Mouse (Mus musculus) hindbrain, postnatal 0 days (tissue): Measurements from ENCODE around the gene Gm20661. TPM values are rescaled to one million over a fixed set of nuclear protein-coding genes. Genes with fewer than 3 reads are reported as not detected.

Experiments
- ATAC-seq: fragments of 200-750 bp; cut with Nextera tagmentation; 2 replicates; pipeline ENCODE4 v1.8.0; 2017; ENCODE audit warnings: mild to moderate bottlenecking, moderate TSS enrichment, moderate library complexity
- DNase-seq: peaks from one replicate; pipeline ENCODE4 v3.0.0-alpha.2; 2015; ENCODE audit warnings: low spot score
- H3K27ac ChIP-seq: fragments of 300-500 bp; sonication (generic); 2 replicates; pipeline ENCODE4 v1.5.1; 2014; ENCODE audit warnings: mild to moderate bottlenecking
- H3K27me3 ChIP-seq: fragments of 300-500 bp; sonication (generic); 2 replicates; pipeline ENCODE4 v1.6.1; 2014; ENCODE audit warnings: low read length, mixed read lengths; ENCODE audit not compliant: insufficient read depth
- H3K36me3 ChIP-seq: fragments of 300-500 bp; sonication (generic); 2 replicates; pipeline ENCODE4 v1.6.1; 2014; ENCODE audit warnings: low read length, mixed read lengths; ENCODE audit not compliant: insufficient read depth
- H3K4me1 ChIP-seq: fragments of 300-500 bp; sonication (generic); 2 replicates; pipeline ENCODE4 v1.6.1; 2014; ENCODE audit warnings: antibody characterized with exemption, low read length, mixed read lengths; ENCODE audit not compliant: insufficient read depth
- H3K4me2 ChIP-seq: fragments of 300-500 bp; sonication (generic); 2 replicates; pipeline ENCODE4 v1.6.1; 2014; ENCODE audit warnings: low read depth, mild to moderate bottlenecking, low read length, moderate library complexity, mixed read lengths
- H3K4me3 ChIP-seq: fragments of 300-500 bp; sonication (generic); 2 replicates; pipeline ENCODE4 v1.5.1; 2014; ENCODE audit warnings: low read length
- H3K9ac ChIP-seq: fragments of 300-500 bp; sonication (generic); replicated peaks from 2 replicates; pipeline ENCODE4 v1.6.1; 2014; ENCODE audit warnings: mild to moderate bottlenecking, low read length, moderate library complexity, mixed read lengths
- H3K9me3 ChIP-seq: fragments of 300-500 bp; sonication (generic); 2 replicates; pipeline ENCODE4 v1.6.1; 2016; ENCODE audit warnings: low read length, mixed read lengths
- CTCF ChIP-seq: IDR thresholded peaks from 2 replicates; pipeline ENCODE4 v1.5.1; 2016; ENCODE audit warnings: antibody characterized with exemption, control low read depth, low read depth
- WGBS: fragments of 180-500 bp; shearing (Covaris S2); extraction: QIAGEN DNeasy Blood & Tissue Kit; methylation state at CpG from one replicate; pipeline ENCODE4 v1.1.7; 2014; 5-methylcytosine and 5-hydroxymethylcytosine counted together
- polyA plus RNA-seq: library from polyadenylated mRNA; unstranded; fragments of >200 nt; fragmentation: Nextera tagmentation; extraction: Ambion mirVana; gene quantifications from 2 replicates; pipeline ENCODE4 v1.2.1, GENCODE M21; 2015
- total RNA-seq: library from RNA; depleted of rRNA; stranded (reverse); fragments of >200 nt; gene quantifications from 2 replicates; pipeline ENCODE4 v1.2.3, GENCODE M21; 2014

Gm20661 gene
- total and polyA plus RNA-seq, 2 experiments from 2014 or later = 0.54 to 0.78 TPM

- no peak within 1 kb of the TSS for H3K9ac ChIP-seq
These were observed 7.2 kb upstream of the Gm20661 start, which contains the start of gene Uba7 for GRCm38 (mm10) chr9:107975399-107976386. Gene Uba7, plus strand, starts transcription at chr9:107975505.

DNA sequence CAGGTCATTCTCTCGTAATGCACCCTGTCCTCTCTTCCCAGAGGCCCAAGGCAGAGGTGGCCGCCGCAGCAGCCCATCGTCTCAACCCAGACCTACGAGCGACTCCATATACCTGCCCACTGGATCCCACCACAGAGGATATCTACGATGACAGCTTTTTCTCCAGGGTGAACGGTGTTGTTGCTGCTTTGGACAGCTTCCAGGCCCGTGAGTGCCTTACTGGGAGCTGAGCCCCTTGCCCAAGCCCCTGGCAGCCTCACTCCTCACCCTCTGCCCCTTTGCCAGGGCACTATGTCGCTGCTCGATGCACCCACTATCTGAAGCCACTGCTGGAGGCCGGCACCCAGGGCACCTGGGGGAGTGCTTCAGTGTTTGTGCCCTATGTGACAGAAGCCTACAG is 4.0 kb upstream of the Gm20661 start:
- ATAC-seq (no peak), DNase-seq (no peak)
- Histone ChIP-seq H3K4me2 (no peak overlapping the region), H3K9me3 (no peaks in the 10 kb centered on the region), H3K4me1 (peaks cover 10% of the 10 kb centered on the region; the same call in 1 of the 2 replicates), H3K9ac (no peak overlapping the region), H3K36me3 (no peaks in the 10 kb centered on the region), H3K4me3 (no peak overlapping the region), H3K27ac (no peak overlapping the region), H3K27me3 (no peaks in the 10 kb centered on the region)
- 86% methylated on average over 12 of the region's 12 CpGs for WGBS
- TF ChIP-seq CTCF = no peak

More at GRCm38 (mm10) chr9:107975399-107976386, 7.2 kb upstream of the Gm20661 start, which contains the start of gene Uba7:
- 77% methylated on average over 12 of the region's 12 CpGs for WGBS
- ATAC-seq (no peak), DNase-seq (no peak)
- no peaks in the 10 kb centered on the region for H3K36me3 ChIP-seq
- no peaks in the 10 kb centered on the region for H3K9me3 ChIP-seq
- H3K4me1 ChIP-seq = no peaks in the 10 kb centered on the region
- H3K4me2 ChIP-seq = 0 out of 2 replicates have a peak within 1 kb of the TSS, but pooled peaks have one; percentile 18
- no peak for TF ChIP-seq CTCF
- H3K4me3 ChIP-seq = no peak within 1 kb of the TSS
- H3K27me3 ChIP-seq = no peaks in the 10 kb centered on the region
- no peak within 1 kb of the TSS for H3K27ac ChIP-seq

DNA sequence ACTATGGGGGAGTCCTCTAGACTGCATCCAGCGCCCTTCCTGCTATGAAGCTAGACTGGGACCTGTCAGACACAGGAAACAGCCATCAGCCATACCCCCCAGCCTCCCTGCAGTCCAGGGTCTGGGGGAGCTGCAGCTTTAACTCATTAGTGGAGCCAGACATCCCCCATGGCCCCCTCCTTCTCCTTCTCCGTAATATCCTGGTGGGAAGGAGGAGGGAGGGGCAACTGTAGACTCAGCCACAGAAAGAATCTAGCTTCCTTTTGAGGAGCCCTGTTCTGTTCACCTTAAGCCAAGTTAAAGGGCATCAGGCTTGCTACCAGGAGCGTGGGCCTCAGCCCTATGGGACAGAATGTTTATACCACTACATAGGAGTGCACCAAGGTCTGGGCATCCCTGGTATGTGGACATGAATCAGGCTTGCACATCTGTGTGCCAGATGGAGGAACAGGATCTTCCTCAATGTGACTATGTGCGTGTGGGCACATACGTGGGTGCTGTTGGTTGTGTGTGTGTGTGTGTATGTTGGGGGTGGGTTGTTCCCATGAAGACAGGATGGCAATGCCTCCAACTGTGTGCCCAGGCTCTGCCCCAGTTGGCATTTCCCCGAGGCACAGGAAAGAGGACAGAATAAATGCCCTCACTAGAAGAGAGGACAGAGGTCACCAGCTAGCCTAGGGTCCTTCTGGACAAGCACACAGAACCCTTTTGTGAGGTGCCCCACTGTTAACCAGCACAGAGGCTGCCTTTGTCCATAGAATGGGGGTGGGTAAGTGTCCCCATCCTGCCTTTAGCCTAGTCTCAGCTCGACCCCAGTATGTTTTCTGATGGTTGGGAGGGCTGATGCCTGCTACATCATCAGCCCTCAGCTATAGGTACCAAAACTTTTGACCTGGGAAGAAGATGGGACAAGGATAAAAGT is 913 bp upstream of the Gm20661 start:
- no peak overlapping the region for H3K9ac ChIP-seq
- 55% methylated on average over 6 of the region's 7 CpGs for WGBS

DNA sequence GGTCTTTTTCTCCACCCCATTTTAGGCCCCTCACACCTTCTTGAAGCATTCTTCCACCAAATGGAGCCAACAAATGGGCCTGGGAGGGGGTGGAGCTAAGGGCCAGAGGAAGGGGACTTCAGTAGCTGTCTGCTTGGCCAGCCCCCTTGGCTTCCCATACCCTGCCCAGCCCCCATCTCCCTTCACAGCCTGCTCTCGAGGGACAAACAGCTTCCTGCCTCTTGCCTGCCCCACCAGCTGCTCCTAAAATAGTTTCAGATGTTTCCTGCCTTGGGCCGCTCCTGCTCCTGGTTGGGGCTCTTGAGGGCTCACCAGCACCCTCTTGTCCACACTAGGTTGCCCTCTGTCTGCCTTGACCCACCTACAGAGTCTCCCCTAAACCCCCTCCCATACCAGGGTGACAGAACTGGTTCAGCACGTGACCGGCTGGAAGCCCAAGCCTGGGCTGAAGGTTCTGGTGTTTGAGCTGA is 598 bp downstream of the Gm20661 start:
- peak overlapping the region; percentile 85; the same call in 1 of the 2 replicates for H3K4me2 ChIP-seq
- peak overlapping the region; percentile 79 for H3K27ac ChIP-seq
- TF ChIP-seq CTCF = no peak
- no peak overlapping the region for H3K4me3 ChIP-seq
- H3K4me1 ChIP-seq = peaks cover 10% of the 10 kb centered on the region; the same call in 1 of the 2 replicates
- ATAC-seq (no peak), DNase-seq (peak; percentile 51)
- WGBS = 44% methylated on average over 4 of the region's 4 CpGs
- H3K36me3 ChIP-seq = no peaks in the 10 kb centered on the region
- no peaks in the 10 kb centered on the region for H3K9me3 ChIP-seq
- no peak overlapping the region for H3K9ac ChIP-seq
- no peaks in the 10 kb centered on the region for H3K27me3 ChIP-seq

More for the DNA sequence above, 913 bp upstream of the Gm20661 start:
- DNase-seq = no peak
- peak overlapping the region; percentile 85; the same call in 1 of the 2 replicates for H3K4me2 ChIP-seq
- no peaks in the 10 kb centered on the region for H3K27me3 ChIP-seq
- peak overlapping the region; percentile 79 for H3K27ac ChIP-seq
- H3K9me3 ChIP-seq = no peaks in the 10 kb centered on the region
- no peak overlapping the region for H3K4me3 ChIP-seq
- H3K36me3 ChIP-seq = no peaks in the 10 kb centered on the region
- no peak for ATAC-seq
- peaks cover 10% of the 10 kb centered on the region; the same call in 1 of the 2 replicates for H3K4me1 ChIP-seq
- no peak for TF ChIP-seq CTCF

GRCm38 (mm10) chr9:107984052-107984753 is 1.3 kb downstream of the Gm20661 start:
- DNase-seq = no peak
- peaks cover 10% of the 10 kb centered on the region; the same call in 1 of the 2 replicates for H3K4me1 ChIP-seq
- H3K4me2 ChIP-seq = peak overlapping the region; percentile 85
- no peak overlapping the region for H3K9ac ChIP-seq
- peak overlapping the region; percentile 64 for H3K4me3 ChIP-seq
- no peak for TF ChIP-seq CTCF
- H3K27ac ChIP-seq = peak overlapping the region; percentile 79
- 71% methylated on average over 19 of the region's 19 CpGs for WGBS
- H3K27me3 ChIP-seq = no peaks in the 10 kb centered on the region
- ATAC-seq = no peak
- H3K36me3 ChIP-seq = no peaks in the 10 kb centered on the region
- no peaks in the 10 kb centered on the region for H3K9me3 ChIP-seq
